Mouse (Mus musculus): ENCODE measurements around the gene Akain1. TPM values are rescaled to one million over a fixed set of nuclear protein-coding genes. Genes with fewer than 3 reads are reported as not detected.

The Akain1 gene
- 1 to 10 TPM; 2.9 to 3.0 TPM for total RNA-seq (2021)
- long read RNA-seq, experiment 1, transcript Akain1-201 (2 exons, 2,296 nt), result major isoform, 12 of 17 reads
- long read RNA-seq, experiment 1, partial matches to known transcripts, result 0 of 17 reads
- long read RNA-seq, experiment 1, other reads (novel, unspliced or antisense), result 5 of 17 reads
- long read RNA-seq, experiment 2, partial matches to known transcripts, result 0 of 7 reads
- long read RNA-seq, experiment 2, other reads (novel, unspliced or antisense), result 2 of 7 reads

DNA sequence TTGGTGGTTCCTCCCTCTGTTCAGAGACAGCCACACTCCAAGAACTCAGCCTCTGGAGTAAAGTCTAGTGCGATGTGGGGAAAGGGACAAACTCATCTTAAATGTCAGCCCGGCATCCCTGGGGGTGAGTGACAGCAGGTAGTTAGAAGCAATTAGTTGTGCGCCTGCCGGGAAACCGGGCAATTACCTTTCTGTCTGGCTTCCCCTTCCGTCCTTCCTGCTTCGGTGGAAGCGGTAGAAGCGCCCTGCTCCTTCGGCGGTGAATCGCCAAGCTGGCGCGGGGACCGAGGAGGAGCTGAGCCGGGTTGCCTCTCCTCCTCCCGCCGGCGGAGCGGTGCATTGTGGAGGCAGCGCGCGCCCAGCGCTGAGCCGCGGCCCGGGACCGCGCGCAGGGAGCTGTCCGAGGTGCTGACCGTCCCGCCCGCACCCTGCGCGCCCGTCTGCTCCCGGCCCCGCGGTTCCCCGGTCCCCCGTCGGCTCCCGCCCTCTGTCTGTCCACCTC lies at the start of gene Akain1:
TSS of gene Akain1 (plus strand) at position 337 of the 502 bp plus-strand sequence.
- intact Hi-C loops (cut with DNase I), result no loop called here
- DNase-seq (ENCODE audit: low spot score in 2 of 2), result peak in 1 of 2 experiments; percentile 51

DNA sequence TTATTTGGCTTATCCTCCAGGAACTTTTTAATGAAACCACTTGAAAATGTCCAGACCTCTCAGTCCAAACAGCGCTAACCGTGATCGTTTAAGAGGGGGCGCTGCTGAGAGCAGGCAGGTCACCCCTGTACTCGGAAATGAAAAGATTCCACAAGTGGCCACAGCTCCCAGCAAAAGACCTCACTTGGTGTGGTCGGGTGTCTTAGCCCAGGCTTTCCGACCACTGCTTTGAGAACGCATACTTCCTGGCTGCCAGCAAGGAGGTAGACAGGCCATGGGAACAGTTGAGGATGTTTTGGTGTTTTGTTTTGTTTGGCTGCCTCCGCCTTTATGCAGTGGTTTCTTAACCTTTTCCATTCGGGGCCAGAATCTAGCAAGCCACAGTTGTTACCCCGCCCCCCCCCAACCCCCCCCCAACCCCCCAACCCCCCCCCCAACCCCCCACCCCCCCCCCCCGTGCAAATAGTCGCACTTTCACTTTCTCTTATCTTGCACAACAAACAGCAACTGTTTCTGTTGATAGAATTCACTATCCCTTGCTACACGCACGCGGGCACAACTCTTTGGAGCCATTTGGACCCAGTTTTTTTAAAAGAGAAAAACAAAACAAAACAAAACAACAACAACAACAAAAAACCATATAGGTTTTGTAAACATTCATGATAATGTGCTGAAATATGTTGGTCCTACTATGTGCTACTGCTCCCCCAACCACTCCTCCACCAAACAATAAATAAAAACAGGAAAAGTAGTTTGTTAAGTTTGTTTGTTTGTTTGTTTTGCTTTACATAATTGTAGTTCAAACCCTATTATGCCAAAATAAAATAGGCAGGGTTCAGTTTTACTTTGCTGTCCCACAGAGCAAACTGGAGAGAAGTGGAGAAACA lies 42.7 kb upstream of the Akain1 start:
- no peak for DNase-seq (ENCODE audit: low spot score in 2 of 2)
- intact Hi-C loops (cut with DNase I), result no loop called here

DNA sequence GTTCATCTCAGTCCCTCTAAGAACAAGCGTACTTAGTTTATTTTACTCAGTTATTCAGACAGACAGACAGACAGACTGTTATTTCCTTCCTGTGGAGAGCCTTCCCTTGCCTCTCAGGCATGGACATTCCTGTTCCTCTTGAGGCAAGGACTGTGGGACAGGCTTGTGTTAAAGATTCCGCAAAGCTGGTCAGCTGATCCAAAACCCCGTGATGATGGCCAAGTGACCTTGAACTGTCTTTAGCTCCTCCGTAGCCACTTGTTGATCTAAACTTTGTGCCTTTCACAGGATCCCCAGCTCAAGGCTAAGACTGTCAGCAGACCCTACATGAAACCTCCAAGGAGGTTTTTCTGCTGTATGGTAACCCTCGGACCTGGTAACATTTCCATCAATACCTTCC lies 42.0 kb upstream of the Akain1 start:
- no peak for DNase-seq (ENCODE audit: low spot score in 2 of 2)
- intact Hi-C loops (cut with DNase I), result no loop called here

DNA sequence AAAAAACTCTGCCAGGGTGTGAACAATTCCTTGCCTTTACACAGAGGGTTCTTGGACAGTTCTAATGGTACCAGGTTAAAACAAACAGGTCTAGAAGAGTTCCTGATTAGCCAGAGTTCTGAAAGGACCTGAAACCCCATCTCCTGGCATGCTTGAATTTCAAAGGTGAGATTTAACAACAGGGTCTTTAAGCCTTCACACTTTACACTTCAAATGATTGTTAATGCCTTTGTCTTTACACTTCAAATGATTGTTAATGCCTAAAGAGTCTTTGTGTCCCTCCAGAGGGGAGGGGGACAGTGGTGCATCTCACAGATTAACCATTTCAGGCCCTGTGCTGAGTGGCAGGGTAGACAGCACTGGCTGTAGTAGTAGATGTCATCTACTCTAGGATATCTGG lies 41.0 kb upstream of the Akain1 start:
- DNase-seq (ENCODE audit: low spot score in 2 of 2), result no peak
- intact Hi-C loops (cut with DNase I), result no loop called here

DNA sequence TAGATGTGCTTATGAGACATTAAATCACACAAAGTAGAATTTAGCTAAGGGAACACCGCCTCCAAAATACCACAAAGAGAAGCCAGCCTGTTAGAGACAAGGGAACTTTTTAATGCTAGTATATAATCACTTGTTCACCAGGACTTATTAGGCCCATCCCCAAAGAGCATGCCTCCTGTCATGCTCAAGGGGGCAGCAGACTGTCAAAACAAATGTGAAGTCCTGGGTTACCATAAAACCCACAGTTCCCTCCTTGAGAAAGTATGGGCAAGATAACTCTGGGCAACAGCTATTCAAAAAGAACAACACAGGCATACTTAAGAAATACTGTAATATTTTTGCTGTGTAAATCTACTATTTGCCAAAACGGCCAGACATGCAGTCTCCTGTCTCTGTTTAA lies 38.0 kb upstream of the Akain1 start:
- DNase-seq (ENCODE audit: low spot score in 2 of 2), result no peak
- intact Hi-C loops (cut with DNase I), result no loop called here

DNA sequence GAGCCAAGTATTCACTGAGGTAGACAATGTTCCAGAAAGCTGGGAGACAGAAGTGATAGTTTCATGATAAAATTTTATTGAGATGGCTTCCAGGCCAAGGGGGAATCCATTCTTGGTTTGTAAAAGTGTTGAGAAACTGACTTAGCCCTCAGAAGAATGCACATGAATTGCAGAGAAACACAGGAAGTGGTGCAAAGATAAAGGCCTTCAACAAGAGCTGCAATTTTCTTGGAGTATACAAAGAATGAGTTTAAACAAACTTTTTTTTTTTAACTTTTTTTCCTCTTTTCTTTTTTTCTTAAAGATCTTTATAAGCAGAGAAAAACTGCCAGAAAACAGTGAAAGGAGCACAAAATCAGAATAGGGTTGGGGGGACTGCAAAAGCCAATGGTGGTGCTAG lies 23.0 kb upstream of the Akain1 start:
- DNase-seq (ENCODE audit: low spot score in 2 of 2), result no peak
- intact Hi-C loops (cut with DNase I), result no loop called here

DNA sequence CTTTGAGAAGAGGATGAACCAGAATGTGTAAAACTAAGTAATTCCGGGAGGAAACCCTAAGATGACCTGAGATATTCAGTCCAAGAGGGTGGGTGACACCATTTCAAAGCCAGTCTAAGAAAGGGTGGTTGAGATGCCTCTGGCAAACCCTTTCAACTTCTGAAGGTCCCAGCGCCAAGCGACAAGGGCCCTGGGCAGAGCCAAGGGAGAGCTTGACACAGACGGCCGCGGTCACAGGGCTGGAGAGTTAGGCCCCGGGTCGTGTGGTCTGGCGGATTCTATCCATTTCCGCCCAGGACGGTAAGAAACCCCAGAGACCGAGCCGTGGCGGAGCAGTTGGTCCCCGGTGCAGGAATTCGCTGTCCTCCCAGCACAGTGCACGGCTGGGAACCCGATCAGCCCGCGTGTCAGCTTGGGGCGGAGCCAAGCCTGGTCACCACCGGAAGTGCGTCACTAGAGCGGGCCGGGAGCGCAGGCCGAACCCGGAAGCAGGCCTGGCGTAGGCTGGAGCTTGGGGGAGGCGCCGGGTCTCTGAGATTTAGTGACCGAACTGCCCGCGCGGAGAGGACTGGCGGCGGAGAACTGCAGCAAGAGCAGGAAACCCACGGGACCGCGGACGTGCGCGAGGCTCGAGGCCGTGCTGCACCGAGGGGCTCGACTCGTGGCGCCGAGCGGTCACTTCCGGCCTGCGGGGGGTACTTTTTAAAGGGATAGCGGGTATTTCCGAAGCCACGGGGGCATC lies 22.0 kb upstream of the Akain1 start:
- intact Hi-C loops (cut with DNase I), result loop anchor here (1.0 kb wide), 1 partner anchor 34 kb away; the partner anchor contains the start of gene Zbtb14
- peak; percentile 94 to 95 for DNase-seq (ENCODE audit: low spot score in 2 of 2)

DNA sequence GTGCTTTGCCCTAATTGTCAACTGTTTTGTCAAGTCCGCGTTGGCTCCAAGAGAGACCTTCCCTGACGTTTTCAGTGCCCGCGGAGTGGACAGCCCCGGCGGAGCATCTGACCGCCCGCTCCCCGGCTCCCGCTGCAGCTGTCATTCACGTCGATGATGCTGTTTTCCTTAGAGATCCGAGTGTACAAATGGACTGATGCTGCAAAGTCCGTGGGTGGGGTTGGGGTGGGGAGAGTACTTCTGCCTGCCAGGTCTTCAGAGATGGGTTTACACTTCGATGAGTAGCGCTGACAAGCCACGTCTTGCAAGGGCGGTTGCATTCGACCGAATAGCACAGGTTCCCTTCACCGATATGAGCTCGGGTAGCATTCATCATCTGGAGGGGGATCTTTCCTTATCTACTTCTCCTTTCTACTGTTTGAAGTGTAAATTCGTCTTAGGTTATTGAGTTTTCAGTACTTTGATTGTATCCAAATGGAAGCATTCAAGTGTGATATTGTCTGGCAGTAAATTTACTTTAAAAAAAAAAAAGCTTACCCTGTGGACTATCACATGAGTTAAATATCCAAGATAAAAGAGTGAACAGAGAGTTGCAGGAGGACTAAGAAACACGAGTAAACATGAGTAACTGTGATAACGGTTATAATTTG lies 21.3 kb upstream of the Akain1 start:
- no peak for DNase-seq (ENCODE audit: low spot score in 2 of 2)
- intact Hi-C loops (cut with DNase I), result loop anchor here (1.0 kb wide), 1 partner anchor 35 kb away; the partner anchor contains the start of gene Zbtb14

DNA sequence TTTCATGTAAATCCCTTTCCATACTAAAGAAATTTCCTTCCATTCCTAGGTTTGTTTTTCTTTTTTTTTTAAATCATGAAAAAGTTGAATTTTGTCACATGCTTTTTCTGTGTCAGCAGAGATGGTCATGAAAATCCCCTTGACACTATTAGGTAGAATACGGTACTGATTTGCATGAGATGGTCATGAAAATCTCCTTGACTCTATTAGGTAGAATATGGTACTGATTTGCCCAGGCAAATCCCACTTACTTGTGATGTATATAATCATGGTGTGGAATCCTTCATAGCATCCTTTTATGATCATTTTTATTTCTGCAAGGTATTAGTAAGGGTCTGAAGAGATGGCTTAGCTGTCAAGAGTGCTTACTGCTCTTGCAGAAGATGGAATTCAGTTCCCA lies 17.5 kb upstream of the Akain1 start:
- intact Hi-C loops (cut with DNase I), result no loop called here
- DNase-seq (ENCODE audit: low spot score in 2 of 2), result no peak

DNA sequence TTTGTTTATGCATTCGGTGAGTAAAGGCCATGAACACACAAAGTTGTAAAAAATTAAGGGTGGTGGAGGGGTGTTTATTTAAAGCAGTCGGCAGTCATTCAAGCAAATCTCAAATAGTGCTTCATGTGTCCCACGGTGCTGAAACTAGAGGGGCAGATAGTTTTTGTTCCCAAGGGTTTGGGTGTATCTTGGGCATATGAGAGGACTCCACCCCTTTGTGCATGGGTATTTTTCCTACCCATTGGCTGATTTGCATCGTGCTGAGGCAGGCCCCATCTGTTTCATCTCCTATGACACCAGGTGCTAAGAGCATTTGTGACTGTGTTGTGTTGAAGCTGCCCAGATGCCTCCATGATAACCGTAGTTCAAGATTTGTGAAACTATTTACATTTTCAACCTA lies 1.3 kb upstream of the Akain1 start:
- no peak for DNase-seq (ENCODE audit: low spot score in 2 of 2)

DNA sequence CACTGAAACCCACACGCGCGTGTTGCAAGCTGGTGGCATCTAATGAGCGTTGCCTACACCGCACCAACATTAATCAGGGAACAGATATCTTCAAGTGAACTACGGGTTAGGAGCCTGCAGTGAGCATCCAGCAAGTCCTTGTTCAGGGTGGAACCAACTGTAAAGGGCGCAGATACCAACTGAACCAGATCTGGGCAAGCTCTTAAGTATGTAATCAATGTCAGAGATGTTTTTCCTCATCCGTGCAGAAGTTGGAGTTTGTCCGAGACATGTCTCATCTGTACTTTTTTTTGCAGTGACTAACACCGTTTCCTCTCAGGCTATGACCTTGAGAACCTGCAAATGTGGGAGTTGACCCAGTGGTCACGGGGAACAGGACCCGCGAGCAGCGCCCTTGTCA lies 640 bp upstream of the Akain1 start:
- intact Hi-C loops (cut with DNase I), result no loop called here

More for the DNA sequence above, 1.3 kb upstream of the Akain1 start:
- intact Hi-C loops (cut with DNase I), result no loop called here

DNA sequence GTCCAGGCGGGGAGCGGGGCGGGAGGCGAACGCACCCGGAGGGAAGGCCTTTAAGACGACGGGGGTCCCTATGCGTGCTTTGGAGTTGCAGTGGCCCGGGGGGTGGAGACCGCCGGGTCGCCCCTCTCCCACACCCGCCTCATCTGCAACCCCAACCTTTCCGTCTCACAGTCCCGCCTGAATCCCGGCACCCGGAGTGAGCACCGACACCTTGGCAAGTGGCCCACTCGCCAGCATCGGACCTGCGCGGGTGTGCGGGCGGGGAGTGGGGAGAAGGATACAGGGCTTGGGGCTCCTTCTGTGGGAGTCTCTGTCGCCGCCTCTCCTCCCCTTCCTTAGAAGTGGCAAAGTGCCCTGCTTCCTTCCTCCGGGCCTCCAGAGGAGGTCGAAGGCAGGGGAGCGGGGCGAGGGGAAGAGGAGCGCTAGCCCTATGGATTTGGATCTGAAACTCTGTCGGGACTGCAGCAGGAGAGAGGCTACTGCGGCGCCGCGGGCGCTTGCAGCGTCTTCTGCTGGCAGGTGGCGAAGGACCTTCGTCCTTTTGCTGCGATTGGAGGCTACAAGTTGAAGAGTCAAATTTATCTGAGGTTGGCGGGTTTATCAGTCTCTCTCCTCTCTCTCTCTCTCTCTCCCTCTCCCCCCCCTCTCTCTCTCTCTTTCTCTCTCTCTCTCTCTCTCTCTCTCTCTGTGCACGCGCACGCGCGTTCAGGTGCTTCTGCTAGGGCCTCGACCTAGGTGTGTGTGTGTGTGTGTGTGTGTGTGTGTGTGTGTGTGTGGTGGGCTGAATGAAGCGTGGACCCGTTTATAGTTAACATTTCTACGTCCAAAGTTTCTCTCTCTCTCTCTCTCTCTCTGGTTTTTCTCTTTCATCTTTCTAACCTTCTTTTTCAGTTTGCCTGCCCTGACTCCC lies 700 bp downstream of the Akain1 start:
- intact Hi-C loops (cut with DNase I), result no loop called here

More for the DNA sequence above, 640 bp upstream of the Akain1 start:
- DNase-seq (ENCODE audit: low spot score in 2 of 2), result no peak

DNA sequence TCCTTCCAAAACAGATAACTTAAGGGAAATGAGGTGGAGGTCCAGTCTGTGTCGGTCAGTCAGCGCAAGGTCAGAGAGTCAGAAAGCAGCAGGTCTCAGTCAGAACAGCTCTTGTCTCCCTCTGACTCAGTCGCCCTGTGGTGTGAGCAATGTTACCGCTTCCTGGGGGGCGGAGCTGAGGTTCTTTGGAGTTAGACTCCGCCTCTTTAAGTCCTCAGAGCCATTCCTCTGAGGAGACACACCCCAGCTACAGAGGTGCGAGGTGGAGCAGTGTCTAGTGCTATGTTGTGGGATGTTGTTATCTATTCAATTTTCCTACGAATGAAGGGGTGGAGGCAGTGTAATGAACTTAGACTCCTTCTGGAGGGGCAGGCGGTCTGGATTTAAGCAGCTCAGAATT lies 1.9 kb downstream of the Akain1 start:
- DNase-seq (ENCODE audit: low spot score in 2 of 2), result no peak

More for the DNA sequence above, 700 bp downstream of the Akain1 start:
- DNase-seq (ENCODE audit: low spot score in 2 of 2), result no peak

DNA sequence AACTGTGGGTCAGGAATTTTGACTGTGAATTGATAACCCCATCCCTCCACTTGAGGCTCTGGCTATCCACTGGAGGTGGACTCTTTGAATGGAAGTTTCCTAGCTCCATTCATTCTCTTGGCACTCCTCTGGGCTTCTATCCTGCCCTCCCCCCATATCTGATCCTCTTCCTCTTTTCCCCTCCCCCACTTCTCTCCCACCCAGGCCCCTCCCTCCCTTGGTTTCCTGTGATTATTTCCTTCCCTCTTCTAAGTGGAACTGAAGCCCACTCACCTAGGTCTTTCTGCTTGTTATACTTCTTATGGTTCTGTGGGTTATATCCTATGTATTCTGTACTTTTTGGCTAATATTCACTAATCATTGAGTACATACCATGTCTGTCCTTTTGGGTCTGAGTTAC lies 9.6 kb downstream of the Akain1 start:
- no peak for DNase-seq (ENCODE audit: low spot score in 2 of 2)
- intact Hi-C loops (cut with DNase I), result no loop called here

More for the DNA sequence above, 1.9 kb downstream of the Akain1 start:
- intact Hi-C loops (cut with DNase I), result no loop called here

DNA sequence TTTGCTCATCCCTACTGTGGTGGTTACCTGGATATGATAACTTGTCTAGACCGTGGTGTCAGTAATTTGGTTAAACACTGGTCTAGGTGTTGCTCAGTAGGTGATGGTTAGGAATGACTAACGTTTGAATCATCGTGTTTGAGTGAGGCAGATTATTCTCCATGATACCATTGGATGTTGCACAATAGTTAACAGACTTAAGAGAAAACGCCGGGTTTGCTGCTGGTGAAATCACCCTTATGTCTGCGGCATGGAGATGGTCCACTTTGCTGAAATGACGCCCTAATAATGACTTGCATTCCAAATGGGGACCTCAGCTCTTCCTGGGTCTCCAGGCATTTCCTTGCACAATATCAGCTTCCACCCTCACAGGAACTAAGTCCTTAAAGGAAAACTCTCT lies 22.6 kb downstream of the Akain1 start:
- intact Hi-C loops (cut with DNase I), result no loop called here
- no peak for DNase-seq (ENCODE audit: low spot score in 2 of 2)

DNA sequence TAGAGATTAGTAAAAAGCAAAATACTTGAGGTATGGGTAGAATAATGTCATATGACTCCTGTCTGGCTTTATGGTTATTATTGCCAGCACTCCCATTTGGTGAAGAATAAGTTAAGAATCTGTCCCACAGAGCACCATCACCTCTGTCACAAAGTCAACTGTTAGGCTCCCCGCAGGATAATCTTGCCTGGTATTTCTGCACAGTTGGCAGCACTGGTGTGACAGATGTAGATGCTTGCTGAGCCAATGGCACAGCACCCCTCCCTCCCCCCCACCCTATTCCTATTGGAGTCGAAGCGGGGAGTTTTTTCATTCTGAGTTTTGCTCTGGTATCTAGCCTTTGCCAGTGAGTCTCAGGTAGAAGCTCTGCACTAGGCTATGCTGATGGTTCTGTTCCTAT lies 23.9 kb downstream of the Akain1 start:
- intact Hi-C loops (cut with DNase I), result no loop called here
- DNase-seq (ENCODE audit: low spot score in 2 of 2), result no peak

DNA sequence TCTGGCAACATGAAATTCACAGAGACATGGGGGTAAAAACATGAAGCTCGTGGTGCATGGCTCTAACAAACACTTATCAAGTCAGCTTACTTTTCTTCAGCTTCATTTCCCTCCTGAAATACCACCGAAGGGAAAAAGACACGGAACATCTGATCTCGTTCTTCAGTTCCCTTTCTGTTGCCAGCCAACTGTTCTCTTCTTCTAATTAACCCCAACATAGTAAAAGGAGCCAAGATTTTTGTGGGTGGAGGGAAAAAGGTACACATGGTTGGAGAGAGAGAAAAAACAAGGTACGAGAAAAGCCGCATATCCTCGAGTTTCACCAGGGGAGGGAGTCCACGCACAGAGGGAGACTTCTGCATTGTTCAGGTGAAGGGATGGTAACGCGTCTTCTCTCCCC lies 32.0 kb downstream of the Akain1 start:
- peak in 1 of 2 experiments; percentile 36 for DNase-seq (ENCODE audit: low spot score in 2 of 2)
- intact Hi-C loops (cut with DNase I), result no loop called here

DNA sequence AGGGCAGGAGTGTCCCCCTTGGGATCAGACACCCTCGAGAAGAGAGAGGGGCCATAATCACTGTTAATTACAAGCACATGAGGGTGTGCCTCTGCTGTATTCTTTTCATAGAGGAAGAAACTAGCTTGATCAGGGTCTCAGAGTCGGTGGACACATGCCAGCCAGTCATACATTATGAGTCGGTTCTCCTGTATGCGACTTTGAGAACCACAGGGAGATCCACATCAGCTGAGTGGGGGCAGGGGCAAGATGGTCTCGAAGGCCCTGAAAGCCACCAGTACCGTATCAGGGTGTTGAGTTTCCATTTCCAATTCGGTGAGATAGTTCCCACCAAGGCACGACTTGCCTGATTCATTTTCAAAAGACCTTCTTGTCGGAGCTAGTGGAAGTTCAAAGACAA lies 33.3 kb downstream of the Akain1 start:
- DNase-seq (ENCODE audit: low spot score in 2 of 2), result no peak
- intact Hi-C loops (cut with DNase I), result no loop called here
